Mouse (Mus musculus): ENCODE measurements around the gene Rnase11. TPM values are rescaled to one million over a fixed set of nuclear protein-coding genes. Genes with fewer than 3 reads are reported as not detected.

The Rnase11 gene
- polyA plus RNA-seq, 1 experiment = not detected

DNA sequence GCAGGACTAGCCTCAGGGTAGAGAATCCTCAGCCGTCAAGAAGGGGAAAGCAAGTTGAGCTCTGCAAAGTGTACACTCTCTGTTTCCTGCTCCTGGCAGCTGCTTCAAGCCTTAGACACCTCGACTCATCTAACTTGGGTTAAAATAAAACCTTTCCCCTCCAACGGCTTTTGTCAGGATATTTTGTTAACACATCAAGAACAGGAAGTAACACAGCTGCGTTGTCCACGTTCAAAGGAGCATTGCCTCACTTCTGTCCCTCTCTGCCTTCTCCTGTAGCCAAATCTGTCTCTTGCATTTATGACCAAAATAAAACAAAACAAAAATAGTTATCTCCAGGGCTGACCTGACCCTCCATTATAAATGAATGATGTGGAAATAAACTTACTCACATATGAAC is 2.1 kb downstream of the Rnase11 start:
- TF ChIP-seq POLR2A (IDR thresholded peaks at IDR 0.05; ENCODE audit: insufficient read depth, low read length) (no peak), EP300 (IDR thresholded peaks at IDR 0.05; ENCODE audit: insufficient read depth, low read depth, low read length) (no peak), CTCF (IDR thresholded peaks at IDR 0.05; ENCODE audit: low read depth, low read length) (no peak)
- H3K27me3 ChIP-seq (ENCODE audit: control insufficient read depth, insufficient read depth, low read length, poor library complexity, severe bottlenecking) = no peaks in the 10 kb centered on the region
- no peak overlapping the region for H3K4me3 ChIP-seq (ENCODE audit: low read depth, low read length)
- H3K36me3 ChIP-seq (ENCODE audit: control insufficient read depth, insufficient read depth, low read length, poor library complexity, severe bottlenecking) = no peaks in the 10 kb centered on the region
- no peak overlapping the region for H3K27ac ChIP-seq (ENCODE audit: insufficient read depth, low read length)
- no peaks in the 10 kb centered on the region for H3K4me1 ChIP-seq (ENCODE audit: control insufficient read depth, insufficient read depth, low read length)
- H3K9ac ChIP-seq (ENCODE audit: low read depth, poor library complexity, severe bottlenecking) = no peak overlapping the region
- no peaks in the 10 kb centered on the region for H3K9me3 ChIP-seq (replicated peaks; ENCODE audit: control insufficient read depth, insufficient read depth, low read length, poor library complexity, severe bottlenecking)

DNA sequence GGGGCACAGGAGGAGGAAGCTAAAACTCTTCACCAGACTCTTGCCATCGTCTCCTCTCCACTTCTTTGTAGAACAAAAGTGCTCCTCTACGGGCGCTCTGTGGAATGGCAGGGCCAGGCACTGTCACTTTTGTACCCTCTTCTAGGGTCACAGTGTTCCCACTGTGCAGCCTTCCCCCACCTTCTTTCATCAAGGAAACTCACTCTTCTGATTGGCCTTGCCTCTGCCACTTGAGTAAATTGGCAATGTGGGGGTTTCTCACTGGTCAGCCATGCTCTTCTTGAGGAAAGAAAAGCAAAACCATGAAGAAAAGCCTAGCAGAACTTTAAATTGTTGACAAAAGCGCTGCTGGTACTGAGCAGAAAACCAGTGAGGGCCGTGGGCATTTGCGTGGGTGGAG is 8.2 kb downstream of the Rnase11 start, which contains the start of gene Rnase9:
Gene Rnase9, minus strand, starts transcription at position 101 of the 400 bp plus-strand sequence.
- no peak within 1 kb of the TSS for H3K9ac ChIP-seq (ENCODE audit: low read depth, poor library complexity, severe bottlenecking)
- H3K9me3 ChIP-seq (replicated peaks; ENCODE audit: control insufficient read depth, insufficient read depth, low read length, poor library complexity, severe bottlenecking) = no peaks in the 10 kb centered on the region
- no peaks in the 10 kb centered on the region for H3K27me3 ChIP-seq (ENCODE audit: control insufficient read depth, insufficient read depth, low read length, poor library complexity, severe bottlenecking)
- no peak within 1 kb of the TSS for H3K27ac ChIP-seq (ENCODE audit: insufficient read depth, low read length)
- TF ChIP-seq CTCF (IDR thresholded peaks at IDR 0.05; ENCODE audit: low read depth, low read length) = no peak
- no peak for TF ChIP-seq EP300 (IDR thresholded peaks at IDR 0.05; ENCODE audit: insufficient read depth, low read depth, low read length)
- no peak for TF ChIP-seq POLR2A (IDR thresholded peaks at IDR 0.05; ENCODE audit: insufficient read depth, low read length)
- no peak within 1 kb of the TSS for H3K4me3 ChIP-seq (ENCODE audit: low read depth, low read length)
- peaks cover 1% of the 10 kb centered on the region for H3K4me1 ChIP-seq (ENCODE audit: control insufficient read depth, insufficient read depth, low read length)
- H3K36me3 ChIP-seq (ENCODE audit: control insufficient read depth, insufficient read depth, low read length, poor library complexity, severe bottlenecking) = no peaks in the 10 kb centered on the region

DNA sequence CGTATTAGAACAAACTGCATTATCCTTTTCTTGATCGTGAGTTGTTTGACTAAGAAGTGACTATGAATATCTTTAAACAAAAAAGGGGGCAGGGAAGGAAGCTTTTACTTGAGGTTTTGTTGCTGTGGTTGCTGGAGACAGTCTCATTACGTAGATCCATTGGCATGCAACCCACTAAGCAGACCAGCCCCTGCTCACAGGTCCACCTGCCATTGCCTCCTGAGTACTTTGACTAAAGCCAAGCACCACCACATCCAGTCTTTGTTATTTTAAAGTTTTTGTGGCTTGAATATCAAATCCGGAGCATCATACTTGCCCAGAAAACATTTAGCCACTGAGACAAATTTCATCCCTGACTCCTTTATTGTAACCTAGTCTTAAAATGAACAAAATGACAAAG is 13.7 kb downstream of the Rnase11 start:
- no peaks in the 10 kb centered on the region for H3K36me3 ChIP-seq (ENCODE audit: control insufficient read depth, insufficient read depth, low read length, poor library complexity, severe bottlenecking)
- H3K4me1 ChIP-seq (ENCODE audit: control insufficient read depth, insufficient read depth, low read length) = peaks cover 1% of the 10 kb centered on the region
- TF ChIP-seq CTCF (IDR thresholded peaks at IDR 0.05; ENCODE audit: low read depth, low read length) = no peak
- TF ChIP-seq EP300 (IDR thresholded peaks at IDR 0.05; ENCODE audit: insufficient read depth, low read depth, low read length) = no peak
- TF ChIP-seq POLR2A (IDR thresholded peaks at IDR 0.05; ENCODE audit: insufficient read depth, low read length) = no peak

DNA sequence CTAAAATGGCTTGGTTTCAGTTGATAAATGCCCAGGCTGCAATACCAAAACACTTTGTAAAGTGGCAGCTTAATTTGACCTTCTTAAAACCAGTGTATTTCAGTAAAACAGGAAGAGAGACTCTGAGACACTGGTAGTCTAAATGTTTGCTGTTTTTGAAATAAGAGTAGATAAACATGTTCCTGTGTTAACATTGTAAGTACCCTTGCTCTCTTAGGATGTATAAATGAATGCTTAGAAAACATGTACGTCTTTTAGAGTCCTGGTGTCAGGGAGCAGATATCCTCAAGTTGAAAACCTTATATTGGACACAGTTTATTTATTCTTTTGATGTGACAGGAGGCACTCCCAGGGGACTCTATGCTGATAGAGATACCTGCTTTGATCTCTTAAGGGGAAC is 14.8 kb downstream of the Rnase11 start:
- Histone ChIP-seq H3K27me3 (ENCODE audit: control insufficient read depth, insufficient read depth, low read length, poor library complexity, severe bottlenecking) (no peaks in the 10 kb centered on the region), H3K9ac (ENCODE audit: low read depth, poor library complexity, severe bottlenecking) (no peak overlapping the region), H3K4me1 (ENCODE audit: control insufficient read depth, insufficient read depth, low read length) (peaks cover 1% of the 10 kb centered on the region), H3K4me3 (ENCODE audit: low read depth, low read length) (no peak overlapping the region), H3K36me3 (ENCODE audit: control insufficient read depth, insufficient read depth, low read length, poor library complexity, severe bottlenecking) (no peaks in the 10 kb centered on the region), H3K27ac (ENCODE audit: insufficient read depth, low read length) (no peak overlapping the region), H3K9me3 (replicated peaks; ENCODE audit: control insufficient read depth, insufficient read depth, low read length, poor library complexity, severe bottlenecking) (no peaks in the 10 kb centered on the region)
- TF ChIP-seq EP300 (IDR thresholded peaks at IDR 0.05; ENCODE audit: insufficient read depth, low read depth, low read length) = no peak
- TF ChIP-seq POLR2A (IDR thresholded peaks at IDR 0.05; ENCODE audit: insufficient read depth, low read length) = no peak
- no peak for TF ChIP-seq CTCF (IDR thresholded peaks at IDR 0.05; ENCODE audit: low read depth, low read length)

More for the DNA sequence above, 13.7 kb downstream of the Rnase11 start:
- no peak overlapping the region for H3K9ac ChIP-seq (ENCODE audit: low read depth, poor library complexity, severe bottlenecking)
- no peaks in the 10 kb centered on the region for H3K27me3 ChIP-seq (ENCODE audit: control insufficient read depth, insufficient read depth, low read length, poor library complexity, severe bottlenecking)
- H3K9me3 ChIP-seq (replicated peaks; ENCODE audit: control insufficient read depth, insufficient read depth, low read length, poor library complexity, severe bottlenecking) = no peaks in the 10 kb centered on the region
- no peak overlapping the region for H3K27ac ChIP-seq (ENCODE audit: insufficient read depth, low read length)
- H3K4me3 ChIP-seq (ENCODE audit: low read depth, low read length) = no peak overlapping the region

DNA sequence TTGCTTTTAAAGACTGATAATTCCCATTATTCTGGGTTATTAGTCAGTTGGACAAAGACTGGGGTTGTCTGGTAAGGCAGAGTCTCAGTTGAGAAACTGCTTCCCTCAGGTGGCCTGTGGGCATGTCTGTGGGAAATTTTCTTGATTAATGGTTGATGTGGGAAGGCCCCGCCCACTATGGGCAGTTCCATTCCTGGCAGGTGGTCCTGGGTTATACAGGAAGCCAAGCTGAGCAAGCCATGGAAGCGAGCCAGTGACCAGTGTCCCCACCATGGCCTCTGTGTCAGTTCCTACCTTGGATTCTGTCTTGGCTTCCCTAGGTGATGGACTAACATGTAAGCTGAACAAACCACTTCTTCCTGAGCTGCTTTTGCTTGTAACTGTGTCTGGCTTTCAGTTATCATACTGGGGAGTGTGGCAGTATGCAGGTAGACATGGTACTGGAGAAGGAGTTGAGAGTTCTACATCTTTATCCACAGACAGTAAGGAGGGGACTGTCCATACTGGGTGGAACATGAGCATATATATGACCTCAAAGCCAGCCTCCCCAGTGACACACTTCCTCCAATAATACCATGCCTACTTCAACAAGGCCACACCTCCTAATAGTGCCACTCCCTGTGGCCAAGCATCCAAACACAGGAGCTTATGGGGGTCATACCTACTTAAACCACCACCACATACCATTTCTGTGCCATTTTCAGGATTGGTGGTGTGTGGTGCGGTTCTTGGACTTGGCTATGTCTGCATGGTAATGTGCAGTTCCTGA is 22.4 kb downstream of the Rnase11 start:
- H3K36me3 ChIP-seq (ENCODE audit: control insufficient read depth, insufficient read depth, low read length, poor library complexity, severe bottlenecking) = no peaks in the 10 kb centered on the region
- H3K4me3 ChIP-seq (ENCODE audit: low read depth, low read length) = no peak overlapping the region
- no peaks in the 10 kb centered on the region for H3K4me1 ChIP-seq (ENCODE audit: control insufficient read depth, insufficient read depth, low read length)
- no peaks in the 10 kb centered on the region for H3K27me3 ChIP-seq (ENCODE audit: control insufficient read depth, insufficient read depth, low read length, poor library complexity, severe bottlenecking)
- no peaks in the 10 kb centered on the region for H3K9me3 ChIP-seq (replicated peaks; ENCODE audit: control insufficient read depth, insufficient read depth, low read length, poor library complexity, severe bottlenecking)
- no peak for TF ChIP-seq POLR2A (IDR thresholded peaks at IDR 0.05; ENCODE audit: insufficient read depth, low read length)
- no peak for TF ChIP-seq EP300 (IDR thresholded peaks at IDR 0.05; ENCODE audit: insufficient read depth, low read depth, low read length)
- TF ChIP-seq CTCF (IDR thresholded peaks at IDR 0.05; ENCODE audit: low read depth, low read length) = no peak
- no peak overlapping the region for H3K27ac ChIP-seq (ENCODE audit: insufficient read depth, low read length)
- H3K9ac ChIP-seq (ENCODE audit: low read depth, poor library complexity, severe bottlenecking) = no peak overlapping the region

DNA sequence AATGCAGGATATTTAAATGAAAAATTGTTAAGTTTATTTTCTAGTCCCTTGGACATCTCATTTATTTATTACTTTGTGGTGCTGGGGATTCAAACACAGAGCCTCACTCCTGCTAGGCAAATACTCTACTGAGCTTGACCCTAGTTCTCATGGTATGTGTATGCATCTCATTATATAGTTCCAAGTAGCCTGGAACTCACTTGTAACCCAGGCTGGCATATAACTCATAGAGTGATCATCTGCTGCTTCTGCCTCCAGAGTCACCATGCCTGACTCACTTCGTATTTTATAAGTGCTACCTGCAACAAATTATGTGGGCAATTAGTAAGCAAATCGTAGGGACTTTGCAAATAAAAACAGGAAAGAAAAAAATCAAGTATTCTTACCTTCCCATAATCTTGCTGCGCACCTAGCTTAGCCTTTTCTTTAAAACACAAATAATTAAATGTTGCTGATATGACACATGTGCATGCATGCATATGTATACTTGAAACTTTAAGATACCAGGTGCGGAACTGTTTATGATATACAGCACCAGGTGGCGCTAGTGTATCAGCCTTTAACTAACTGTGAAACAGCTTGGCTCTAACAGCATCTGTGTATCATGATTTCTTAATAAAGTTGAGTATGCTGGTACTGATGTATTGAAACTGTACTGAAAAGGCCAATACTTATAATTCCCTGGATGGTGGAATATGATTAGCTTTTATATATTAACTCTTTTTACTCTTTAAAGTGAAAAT is 23.4 kb downstream of the Rnase11 start:
- Histone ChIP-seq H3K4me3 (ENCODE audit: low read depth, low read length) (no peak overlapping the region), H3K9ac (ENCODE audit: low read depth, poor library complexity, severe bottlenecking) (no peak overlapping the region), H3K36me3 (ENCODE audit: control insufficient read depth, insufficient read depth, low read length, poor library complexity, severe bottlenecking) (no peaks in the 10 kb centered on the region), H3K27me3 (ENCODE audit: control insufficient read depth, insufficient read depth, low read length, poor library complexity, severe bottlenecking) (no peaks in the 10 kb centered on the region), H3K4me1 (ENCODE audit: control insufficient read depth, insufficient read depth, low read length) (no peaks in the 10 kb centered on the region), H3K9me3 (replicated peaks; ENCODE audit: control insufficient read depth, insufficient read depth, low read length, poor library complexity, severe bottlenecking) (no peaks in the 10 kb centered on the region), H3K27ac (ENCODE audit: insufficient read depth, low read length) (no peak overlapping the region)
- TF ChIP-seq CTCF (IDR thresholded peaks at IDR 0.05; ENCODE audit: low read depth, low read length) = peak; percentile 34
- no peak for TF ChIP-seq POLR2A (IDR thresholded peaks at IDR 0.05; ENCODE audit: insufficient read depth, low read length)
- no peak for TF ChIP-seq EP300 (IDR thresholded peaks at IDR 0.05; ENCODE audit: insufficient read depth, low read depth, low read length)

Measured in ES-Bruce4 (cell line).